Mouse (Mus musculus) MEL (cell line): Measurements from ENCODE around the gene Prkce. TPM values are rescaled to one million over a fixed set of nuclear protein-coding genes. Genes with fewer than 3 reads are reported as not detected.
A peak's percentile ranks its signal among the peaks of the same experiment; 100 is the strongest.

ENCODE experiments used
- DNase-seq: peaks from one replicate; pipeline ENCODE4 v3.0.0; 2011; ENCODE audit warnings: low read depth, low spot score
- H3K27ac ChIP-seq: 2 replicates; pipeline ENCODE4 v1.5.1; 2012; ENCODE audit warnings: low read depth, mild to moderate bottlenecking, control low read depth, low read length, moderate library complexity; ENCODE audit not compliant: control insufficient read depth
- H3K27me3 ChIP-seq, 2 experiments: fragments of 150-350 bp in 1 of 2; sonication (generic) in 1 of 2; 2 replicates each; pipeline ENCODE4 v1.6.1; 2012; ENCODE audit warnings: low read length in 2 of 2, mild to moderate bottlenecking in 2 of 2, improper control_type of control experiment in 1 of 2, moderate library complexity in 1 of 2; ENCODE audit not compliant: insufficient read depth in 2 of 2, control insufficient read depth in 1 of 2
- H3K36me3 ChIP-seq, 2 experiments: 2 replicates each; pipeline ENCODE4 v1.6.1; 2012 to 2014; ENCODE audit warnings: low read length in 2 of 2, improper control_type of control experiment in 1 of 2, inconsistent platforms in 1 of 2, mild to moderate bottlenecking in 1 of 2; ENCODE audit not compliant: insufficient read depth in 2 of 2, control insufficient read depth in 1 of 2
- H3K4me1 ChIP-seq, 2 experiments: fragments of 150-350 bp in 1 of 2; sonication (generic) in 1 of 2; 2 replicates each; pipeline ENCODE4 v1.6.1; 2012; ENCODE audit warnings: low read length in 2 of 2, improper control_type of control experiment in 1 of 2, mild to moderate bottlenecking in 1 of 2; ENCODE audit not compliant: insufficient read depth in 2 of 2, control insufficient read depth in 1 of 2
- H3K4me3 ChIP-seq, 2 experiments: fragments of 150-350 bp in 1 of 2; sonication (generic) in 1 of 2; 2 replicates each; pipeline ENCODE4 v1.5.1; 2012; ENCODE audit warnings: low read depth in 2 of 2, low read length in 2 of 2, mild to moderate bottlenecking in 2 of 2, moderate library complexity in 2 of 2, control low read depth in 1 of 2, improper control_type of control experiment in 1 of 2; ENCODE audit not compliant: control insufficient read depth in 1 of 2, insufficient read depth in 1 of 2
- H3K79me2 ChIP-seq: 2 replicates; pipeline ENCODE4 v1.6.1; 2012; ENCODE audit warnings: mild to moderate bottlenecking, low read length, moderate library complexity; ENCODE audit not compliant: control insufficient read depth, poor library complexity, insufficient read depth
- H3K9ac ChIP-seq: 2 replicates; pipeline ENCODE4 v1.6.1; 2012; ENCODE audit warnings: low read depth, mild to moderate bottlenecking, control low read depth, low read length, moderate library complexity; ENCODE audit not compliant: control insufficient read depth, poor library complexity, severe bottlenecking
- H3K9me3 ChIP-seq: fragments of 150-350 bp; sonication (generic); replicated peaks from 2 replicates; pipeline ENCODE4 v1.6.1; 2012; ENCODE audit warnings: mild to moderate bottlenecking, low read length, improper control_type of control experiment, moderate library complexity; ENCODE audit not compliant: insufficient read depth
- BHLHE40 ChIP-seq: IDR thresholded peaks from 2 replicates; pipeline ENCODE4 v1.6.1; 2012; ENCODE audit warnings: low read depth, mild to moderate bottlenecking, inconsistent platforms, low read length, improper control_type of control experiment, borderline replicate concordance
- CHD1 ChIP-seq: IDR thresholded peaks from 2 replicates; pipeline ENCODE4 v1.6.1; 2012; ENCODE audit warnings: low read depth, mild to moderate bottlenecking, inconsistent platforms, low read length, improper control_type of control experiment
- CHD2 ChIP-seq: IDR thresholded peaks from 2 replicates; pipeline ENCODE4 v1.6.1; 2011; ENCODE audit warnings: low read length, improper control_type of control experiment
- E2F4 ChIP-seq: IDR thresholded peaks from 2 replicates; pipeline ENCODE4 v1.6.1; 2011; ENCODE audit warnings: low read depth, low read length, improper control_type of control experiment, borderline replicate concordance
- ELF1 ChIP-seq: IDR thresholded peaks from 2 replicates; pipeline ENCODE4 v1.6.1; 2014; ENCODE audit warnings: low read depth, mild to moderate bottlenecking, inconsistent platforms, low read length, improper control_type of control experiment, moderate library complexity
- ETS1 ChIP-seq: IDR thresholded peaks from 2 replicates; pipeline ENCODE4 v1.6.1; 2012; ENCODE audit warnings: low read depth, mild to moderate bottlenecking, inconsistent platforms, low read length, improper control_type of control experiment, moderate library complexity
- GABPA ChIP-seq: IDR thresholded peaks from 2 replicates; pipeline ENCODE4 v1.6.1; 2012; ENCODE audit warnings: low read depth, mild to moderate bottlenecking, inconsistent platforms, low read length, improper control_type of control experiment, moderate library complexity
- HCFC1 ChIP-seq: IDR thresholded peaks from 2 replicates; pipeline ENCODE4 v1.6.1; 2012; ENCODE audit warnings: low read depth, mild to moderate bottlenecking, inconsistent platforms, low read length, improper control_type of control experiment, moderate library complexity
- JUND ChIP-seq: IDR thresholded peaks from 2 replicates; pipeline ENCODE4 v1.6.1; 2011; ENCODE audit warnings: low read depth, mild to moderate bottlenecking, improper control_type of control experiment, low read length
- KAT2A ChIP-seq: conservative IDR thresholded peaks from 2 replicates; pipeline ENCODE4 v1.6.1; 2012; ENCODE audit warnings: low read depth, low read length, improper control_type of control experiment, inconsistent platforms
- MAFK ChIP-seq: IDR thresholded peaks from 2 replicates; pipeline ENCODE4 v1.6.1; 2011; ENCODE audit warnings: low read depth, mild to moderate bottlenecking, low read length, improper control_type of control experiment, borderline replicate concordance
- MAZ ChIP-seq: IDR thresholded peaks from 2 replicates; pipeline ENCODE4 v1.6.1; 2012; ENCODE audit warnings: low read depth, mild to moderate bottlenecking, inconsistent platforms, low read length, improper control_type of control experiment
- MYB ChIP-seq: IDR thresholded peaks from 2 replicates; pipeline ENCODE4 v1.6.1; 2011; ENCODE audit warnings: mild to moderate bottlenecking, low read depth, low read length, improper control_type of control experiment
- MYC ChIP-seq: IDR thresholded peaks from 2 replicates; pipeline ENCODE4 v1.6.1; 2011; ENCODE audit warnings: low read depth, mild to moderate bottlenecking, low read length, improper control_type of control experiment, moderate library complexity
- NRF1 ChIP-seq: IDR thresholded peaks from 2 replicates; pipeline ENCODE4 v1.6.1; 2014; ENCODE audit warnings: low read depth, mild to moderate bottlenecking, inconsistent platforms, low read length, improper control_type of control experiment, moderate library complexity; ENCODE audit not compliant: poor library complexity, insufficient read depth, severe bottlenecking
- POLR2AphosphoS2 ChIP-seq: IDR thresholded peaks from 2 replicates; pipeline ENCODE4 v1.6.1; 2011; ENCODE audit warnings: low read length, improper control_type of control experiment
- POLR2AphosphoS5 ChIP-seq: IDR thresholded peaks from 2 replicates; pipeline ENCODE4 v1.6.1; 2012; ENCODE audit warnings: low read depth, borderline replicate concordance, mild to moderate bottlenecking, inconsistent platforms, low read length, moderate library complexity, mixed read lengths
- RCOR1 ChIP-seq: IDR thresholded peaks from 2 replicates; pipeline ENCODE4 v1.6.1; 2012; ENCODE audit warnings: low read depth, mild to moderate bottlenecking, inconsistent platforms, low read length, improper control_type of control experiment
- SIN3A ChIP-seq: IDR thresholded peaks from 2 replicates; pipeline ENCODE4 v1.6.1; 2012; ENCODE audit warnings: low read length, improper control_type of control experiment, inconsistent platforms
- SMC3 ChIP-seq: IDR thresholded peaks from 2 replicates; pipeline ENCODE4 v1.6.1; 2011; ENCODE audit warnings: low read depth, low read length, improper control_type of control experiment
- TAL1 ChIP-seq: IDR thresholded peaks from 2 replicates; pipeline ENCODE4 v1.6.1; 2012; ENCODE audit warnings: mild to moderate bottlenecking, inconsistent platforms, low read length, moderate library complexity, mixed read lengths
- TBP ChIP-seq: IDR thresholded peaks from 2 replicates; pipeline ENCODE4 v1.8.0; 2011; ENCODE audit warnings: low read depth, low read length, improper control_type of control experiment
- TCF12 ChIP-seq: IDR thresholded peaks from 2 replicates; pipeline ENCODE4 v1.6.1; 2014; ENCODE audit warnings: low read depth, mild to moderate bottlenecking, inconsistent platforms, low read length, improper control_type of control experiment, moderate library complexity
- UBTF ChIP-seq: IDR thresholded peaks from 2 replicates; pipeline ENCODE4 v1.6.1; 2012; ENCODE audit warnings: low read depth, mild to moderate bottlenecking, inconsistent platforms, low read length, improper control_type of control experiment, moderate library complexity, borderline replicate concordance; ENCODE audit not compliant: insufficient read depth
- USF1 ChIP-seq: IDR thresholded peaks from 2 replicates; pipeline ENCODE4 v1.6.1; 2014; ENCODE audit warnings: low read depth, mild to moderate bottlenecking, inconsistent platforms, low read length, improper control_type of control experiment, moderate library complexity
- USF2 ChIP-seq, 2 experiments: IDR thresholded peaks; 2 replicates each; pipeline ENCODE4 v1.6.1; 2011 to 2012; ENCODE audit warnings: improper control_type of control experiment in 2 of 2, low read length in 2 of 2, borderline replicate concordance in 1 of 2, inconsistent platforms in 1 of 2, low read depth in 1 of 2, mild to moderate bottlenecking in 1 of 2; ENCODE audit not compliant: insufficient read depth in 1 of 2
- ZC3H11A ChIP-seq: IDR thresholded peaks from 2 replicates; pipeline ENCODE4 v1.6.1; 2012; ENCODE audit warnings: low read depth, mild to moderate bottlenecking, inconsistent platforms, low read length, improper control_type of control experiment
- ZMIZ1 ChIP-seq: IDR thresholded peaks from 2 replicates; pipeline ENCODE4 v1.6.1; 2012; ENCODE audit warnings: low read depth, mild to moderate bottlenecking, inconsistent platforms, low read length, improper control_type of control experiment, moderate library complexity
- ZNF384 ChIP-seq: IDR thresholded peaks from 2 replicates; pipeline ENCODE4 v1.6.1; 2012; ENCODE audit warnings: low read depth, mild to moderate bottlenecking, inconsistent platforms, low read length, improper control_type of control experiment
- polyA plus RNA-seq, 2 experiments: library from polyadenylated mRNA; stranded (reverse) in 1 of 2; unstranded in 1 of 2; fragments of >175 nt in 1 of 2; fragments of >200 nt in 1 of 2; gene quantifications; 2 replicates each; pipeline versions ENCODE4 v1.2.1 to v1.2.4; 2012; ENCODE audit warnings: low replicate concordance in 2 of 2, low read depth in 1 of 2; ENCODE audit not compliant: insufficient read length in 2 of 2, insufficient read depth in 1 of 2, missing spikeins in 1 of 2
- total RNA-seq: library from RNA; depleted of rRNA; stranded (reverse); fragments of 300-350 nt; gene quantifications from 2 replicates; pipeline ENCODE4 v1.2.3, GENCODE M21; 2012

Prkce gene
- total and polyA plus RNA-seq, 3 experiments, result 3.0 to 5.3 TPM; not detected in 1

GRCm38 (mm10) chr17:86445900-86446299, 278.3 kb downstream of the Prkce start:
- peak; percentile 17 for DNase-seq
- Histone ChIP-seq H3K79me2 (no peaks in the 10 kb centered on the region), H3K4me3 (no peak overlapping the region), H3K27ac (no peak overlapping the region), H3K4me1 (peaks cover 25 to 30% of the 10 kb centered on the region in 2 experiments), H3K27me3 (no peaks in the 10 kb centered on the region), H3K9me3 (no peaks in the 10 kb centered on the region), H3K36me3 (peaks cover 0 to 14% of the 10 kb centered on the region in 2 experiments; a peak in 2 of 4 replicates), H3K9ac (no peak overlapping the region)
- no peak for TF ChIP-seq USF2 (IDR thresholded peaks at IDR 0.05; ENCODE audit: borderline replicate concordance in 1 of 2, insufficient read depth in 1 of 2, low read depth in 1 of 2, low read length in 2 of 2)
- TF ChIP-seq TBP, result no peak
- TF ChIP-seq MAFK, result no peak
- TF ChIP-seq ZNF384, result no peak
- no peak for TF ChIP-seq NRF1
- TF ChIP-seq USF1, result no peak
- TF ChIP-seq CHD1, result no peak
- no peak for TF ChIP-seq ZMIZ1
- no peak for TF ChIP-seq MYB
- TF ChIP-seq POLR2AphosphoS2, result no peak

GRCm38 (mm10) chr17:86447101-86447598, 279.6 kb downstream of the Prkce start:
- H3K9me3 ChIP-seq, result no peaks in the 10 kb centered on the region
- DNase-seq, result peak; percentile 87
- H3K4me3 ChIP-seq, result no peak overlapping the region
- peaks cover 0 to 14% of the 10 kb centered on the region in 2 experiments; a peak in 2 of 4 replicates for H3K36me3 ChIP-seq
- H3K9ac ChIP-seq, result peak overlapping the region; percentile 34
- H3K79me2 ChIP-seq, result no peaks in the 10 kb centered on the region
- no peaks in the 10 kb centered on the region for H3K27me3 ChIP-seq
- peaks cover 25 to 30% of the 10 kb centered on the region in 2 experiments for H3K4me1 ChIP-seq
- H3K27ac ChIP-seq, result peak overlapping the region; percentile 54
- no peak for TF ChIP-seq UBTF
- TF ChIP-seq BHLHE40, result peak; percentile 98
- TF ChIP-seq KAT2A, result no peak; the same call in 1 of the 2 replicates
- TF ChIP-seq MAZ, result no peak
- no peak for TF ChIP-seq SMC3
- TF ChIP-seq GABPA, result no peak
- TF ChIP-seq CHD1, result no peak
- TF ChIP-seq ZMIZ1, result no peak
- TF ChIP-seq ELF1, result peak; percentile 64
- TF ChIP-seq HCFC1, result 0 out of 2 replicates have a peak, but pooled peaks have one; percentile 20
- no peak for TF ChIP-seq E2F4
- TF ChIP-seq USF2 (IDR thresholded peaks at IDR 0.05; ENCODE audit: borderline replicate concordance in 1 of 2, insufficient read depth in 1 of 2, low read depth in 1 of 2, low read length in 2 of 2), result peak in 1 of 2 experiments; percentile 60; a peak in 1 of 4 replicates
- no peak for TF ChIP-seq MYB
- TF ChIP-seq MYC, result peak; percentile 99
- TF ChIP-seq NRF1, result no peak
- TF ChIP-seq TCF12, result 0 out of 2 replicates have a peak, but pooled peaks have one; percentile 51
- no peak for TF ChIP-seq CHD2
- TF ChIP-seq JUND, result no peak
- TF ChIP-seq TAL1, result no peak
- no peak for TF ChIP-seq ZC3H11A
- peak; percentile 84 for TF ChIP-seq SIN3A
- peak; percentile 90 for TF ChIP-seq USF1
- TF ChIP-seq RCOR1, result peak; percentile 68
- TF ChIP-seq POLR2AphosphoS5, result no peak
- TF ChIP-seq POLR2AphosphoS2, result no peak
- 0 out of 2 replicates have a peak, but pooled peaks have one; percentile 31 for TF ChIP-seq TBP
- peak; percentile 84 for TF ChIP-seq ETS1
